Mouse (Mus musculus) heart, embryonic 15.5 days (tissue): ENCODE data around the gene Lrrc26. TPM values are rescaled to one million over a fixed set of nuclear protein-coding genes. Genes with fewer than 3 reads are reported as not detected.
A peak's percentile ranks its signal among the peaks of the same experiment; 100 is the strongest.
"Not testable (repeated sequence)": the region's sequence is repeated elsewhere in the genome, so short reads cannot be mapped to it uniquely, and the experiment has no call there.

Source experiments
- ATAC-seq: fragments of 200-750 bp; cut with Nextera tagmentation; replicated peaks from 2 replicates; pipeline ENCODE4 v1.8.0; 2017; ENCODE audit warnings: low read depth, moderate TSS enrichment; ENCODE audit not compliant: insufficient number of reproducible peaks, insufficient read depth, low FRiP score
- H3K27ac ChIP-seq: fragments of 300-500 bp; sonication (generic); 2 replicates; pipeline ENCODE4 v1.5.1; 2015; ENCODE audit warnings: mild to moderate bottlenecking, inconsistent platforms
- H3K27me3 ChIP-seq: fragments of 300-500 bp; sonication (generic); 2 replicates; pipeline ENCODE4 v1.6.1; 2015; ENCODE audit warnings: inconsistent platforms
- H3K36me3 ChIP-seq: fragments of 300-500 bp; sonication (generic); 2 replicates; pipeline ENCODE4 v1.6.1; 2015; ENCODE audit warnings: mild to moderate bottlenecking, inconsistent platforms
- H3K4me1 ChIP-seq: fragments of 300-500 bp; sonication (generic); replicated peaks from 2 replicates; pipeline ENCODE4 v1.6.1; 2015; ENCODE audit warnings: inconsistent platforms
- H3K4me2 ChIP-seq: fragments of 300-500 bp; sonication (generic); 2 replicates; pipeline ENCODE4 v1.6.1; 2015; ENCODE audit warnings: inconsistent platforms, mild to moderate bottlenecking, moderate library complexity
- H3K4me3 ChIP-seq: fragments of 300-500 bp; sonication (generic); 2 replicates; pipeline ENCODE4 v1.5.1; 2015; ENCODE audit warnings: mild to moderate bottlenecking, inconsistent platforms
- H3K9ac ChIP-seq: fragments of 300-500 bp; sonication (generic); 2 replicates; pipeline ENCODE4 v1.6.1; 2015; ENCODE audit warnings: mild to moderate bottlenecking, inconsistent platforms
- H3K9me3 ChIP-seq: fragments of 300-500 bp; sonication (generic); replicated peaks from 2 replicates; pipeline ENCODE4 v1.6.1; 2016; ENCODE audit warnings: inconsistent platforms
- WGBS: fragments of 180-500 bp; shearing (Covaris S2); methylation state at CpG from one replicate; pipeline ENCODE4 v1.1.7; 2015; ENCODE audit warnings: mixed read lengths; 5-methylcytosine and 5-hydroxymethylcytosine counted together
- polyA plus RNA-seq: library from polyadenylated mRNA; unstranded; fragments of >200 nt; fragmentation: Nextera tagmentation; extraction: Ambion mirVana; gene quantifications from 2 replicates; pipeline ENCODE4 v1.2.1, GENCODE M21; 2015

Lrrc26 gene
- polyA plus RNA-seq, 1 experiment from 2014 or later = 0.28 TPM

DNA sequence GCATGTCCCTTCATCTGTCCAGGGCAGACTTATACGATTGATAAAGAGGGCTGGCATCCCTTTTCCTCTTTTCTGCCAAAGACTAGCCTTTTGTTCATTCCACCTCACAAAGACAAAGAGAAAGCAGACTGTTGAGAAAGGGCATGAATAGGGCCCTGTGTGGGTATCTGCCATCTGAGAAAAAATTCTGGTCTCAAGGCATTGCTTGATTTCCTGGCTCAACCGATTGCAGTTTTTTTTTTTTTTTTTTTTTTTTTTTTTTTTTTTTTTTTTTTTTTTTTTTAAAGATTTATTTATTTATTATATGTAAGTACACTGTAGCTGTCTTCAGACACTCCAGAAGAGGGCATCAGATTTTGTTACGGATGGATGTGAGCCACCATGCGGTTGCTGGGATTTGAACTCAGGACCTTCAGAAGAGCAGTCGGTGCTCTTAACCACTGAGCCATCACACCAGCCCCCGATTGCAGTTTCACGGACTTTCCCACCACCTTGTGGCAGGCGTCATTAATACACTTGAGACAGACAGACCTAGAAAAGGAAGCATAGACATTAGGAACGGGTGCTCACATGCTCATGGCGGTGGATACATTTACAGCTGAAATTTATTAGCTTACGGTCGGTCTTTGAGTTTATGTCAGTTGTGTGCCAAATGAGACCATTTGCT lies 33.1 kb upstream of the Lrrc26 start:
- peaks cover 10% of the 10 kb centered on the region for H3K36me3 ChIP-seq
- not testable (repeated sequence) for H3K27ac ChIP-seq, H3K9me3 ChIP-seq, H3K27me3 ChIP-seq, ATAC-seq
- H3K4me1 ChIP-seq = peaks cover 16% of the 10 kb centered on the region
- H3K4me3 ChIP-seq = peak overlapping the region; percentile 81
- H3K9ac ChIP-seq = peak overlapping the region; percentile 81
- H3K4me2 ChIP-seq = peak overlapping the region; percentile 91
- WGBS = 56% methylated on average over 12 of the region's 12 CpGs

DNA sequence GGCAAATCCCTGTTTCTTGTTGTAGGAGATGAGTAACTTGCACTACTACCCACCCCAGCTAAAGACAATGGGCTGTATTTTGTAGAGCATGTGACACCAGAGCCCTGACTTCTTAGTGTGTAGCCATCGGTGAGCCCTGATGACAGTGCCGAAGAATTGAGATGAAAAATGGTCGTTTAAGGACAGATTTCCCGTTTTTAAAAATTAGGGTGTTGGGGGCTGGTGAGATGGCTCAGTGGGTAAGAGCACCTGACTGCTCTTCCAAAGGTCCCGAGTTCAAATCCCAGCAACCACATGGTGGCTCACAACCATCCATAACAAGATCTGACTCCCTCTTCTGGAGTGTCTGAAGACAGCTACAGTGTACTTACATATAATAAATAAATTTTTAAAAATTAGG lies 32.5 kb upstream of the Lrrc26 start:
- not testable (repeated sequence) for ATAC-seq, H3K9me3 ChIP-seq, H3K27ac ChIP-seq, H3K4me3 ChIP-seq, H3K4me2 ChIP-seq, H3K36me3 ChIP-seq, H3K9ac ChIP-seq, H3K27me3 ChIP-seq
- H3K4me1 ChIP-seq = peaks cover 20% of the 10 kb centered on the region
- WGBS = 86% methylated on average over 5 of the region's 5 CpGs

DNA sequence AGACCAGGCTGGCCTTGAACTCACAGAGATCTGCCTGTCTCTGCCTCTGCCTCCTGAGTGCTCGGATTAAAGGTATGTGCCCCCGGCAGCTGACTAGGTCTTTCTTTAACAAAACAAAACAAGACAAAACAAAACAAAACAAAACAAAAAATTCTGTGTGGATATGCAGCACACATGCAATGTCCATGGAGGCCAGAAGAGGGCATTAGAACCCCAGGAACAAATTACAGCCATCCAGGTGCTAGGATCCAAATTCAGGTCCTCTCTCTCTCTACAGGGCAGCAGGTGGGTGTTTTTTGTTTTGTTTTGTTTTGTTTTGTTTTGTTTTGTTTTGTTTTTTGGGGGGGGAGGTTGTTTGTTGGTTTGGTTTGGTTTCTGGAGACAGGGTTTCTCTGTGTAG lies 30.8 kb upstream of the Lrrc26 start:
- Histone ChIP-seq H3K4me1 (peaks cover 32% of the 10 kb centered on the region), H3K27ac (no peak overlapping the region), H3K9me3 (no peaks in the 10 kb centered on the region), H3K27me3 (peaks cover 8% of the 10 kb centered on the region), H3K4me3 (no peak overlapping the region), H3K4me2 (no peak overlapping the region), H3K9ac (no peak overlapping the region), H3K36me3 (no peaks in the 10 kb centered on the region)
- ATAC-seq = no peak
- 66% methylated on average over 2 of the region's 2 CpGs for WGBS

- ATAC-seq = no peak
- Histone ChIP-seq H3K4me2 (peak overlapping the region; percentile 100), H3K9me3 (no peaks in the 10 kb centered on the region), H3K36me3 (no peaks in the 10 kb centered on the region), H3K4me1 (peaks cover 42% of the 10 kb centered on the region), H3K4me3 (peak overlapping the region; percentile 91), H3K9ac (peak overlapping the region; percentile 37; the same call in 1 of the 2 replicates), H3K27me3 (peaks cover 15% of the 10 kb centered on the region), H3K27ac (peak overlapping the region; percentile 46)
- 41% methylated on average over 12 of the region's 12 CpGs for WGBS
These were observed 27.8 kb upstream of the Lrrc26 start for GRCm38 (mm10) chr2:25261870-25262269.

DNA sequence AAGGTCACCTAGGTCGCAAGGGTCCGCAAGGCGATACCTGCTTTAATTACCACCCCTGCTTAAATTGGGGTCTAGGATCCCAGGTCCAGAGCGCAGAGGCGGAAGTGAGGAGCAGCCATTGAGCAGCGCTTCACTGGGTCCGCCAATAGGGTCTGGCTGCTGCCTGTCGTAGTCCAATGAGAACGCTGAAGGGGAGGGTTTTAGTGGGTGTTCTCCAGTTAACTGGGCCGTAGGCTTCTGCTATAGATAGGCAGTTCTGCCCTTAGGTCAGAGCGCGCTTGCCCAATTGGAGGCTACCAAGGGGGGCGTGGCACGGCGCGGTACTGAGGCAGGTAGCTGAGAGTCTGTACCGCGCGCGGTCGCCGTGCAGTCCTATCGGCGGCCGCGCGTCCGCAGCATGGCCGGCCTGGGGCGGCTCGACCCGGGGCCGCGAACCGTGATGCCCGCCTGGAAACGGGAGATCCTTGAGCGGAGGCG lies 27.4 kb upstream of the Lrrc26 start, which contains the start of gene Tprn:
TSS of gene Tprn (plus strand) at position 328 of the 477 bp plus-strand sequence.
- Histone ChIP-seq H3K4me2 (peak within 1 kb of the TSS; percentile 100), H3K36me3 (no peaks in the 10 kb centered on the region), H3K27me3 (peaks cover 15% of the 10 kb centered on the region), H3K27ac (peak within 1 kb of the TSS; percentile 46), H3K9me3 (no peaks in the 10 kb centered on the region), H3K4me1 (peaks cover 46% of the 10 kb centered on the region), H3K4me3 (peak within 1 kb of the TSS; percentile 91), H3K9ac (peak within 1 kb of the TSS; percentile 67)
- ATAC-seq = peak; percentile 98
- WGBS = under 1% methylated on average over 39 of the region's 39 CpGs

- under 1% methylated on average over 82 of the region's 82 CpGs for WGBS
- Histone ChIP-seq H3K36me3 (no peaks in the 10 kb centered on the region), H3K4me3 (peak overlapping the region; percentile 91), H3K27me3 (peaks cover 15% of the 10 kb centered on the region), H3K9me3 (no peaks in the 10 kb centered on the region), H3K27ac (peak overlapping the region; percentile 44; the same call in 1 of the 2 replicates), H3K4me1 (peaks cover 50% of the 10 kb centered on the region), H3K4me2 (peak overlapping the region; percentile 100), H3K9ac (peak overlapping the region; percentile 67)
- ATAC-seq = peak; percentile 18
These were observed 26.7 kb upstream of the Lrrc26 start for GRCm38 (mm10) chr2:25262795-25263622.

GRCm38 (mm10) chr2:25263623-25264285 lies 26.0 kb upstream of the Lrrc26 start:
- no peaks in the 10 kb centered on the region for H3K9me3 ChIP-seq
- H3K4me2 ChIP-seq = peak overlapping the region; percentile 100
- H3K4me1 ChIP-seq = peaks cover 50% of the 10 kb centered on the region
- H3K9ac ChIP-seq = peak overlapping the region; percentile 67
- no peaks in the 10 kb centered on the region for H3K36me3 ChIP-seq
- ATAC-seq = no peak
- 20% methylated on average over 12 of the region's 12 CpGs for WGBS
- H3K27me3 ChIP-seq = peaks cover 15% of the 10 kb centered on the region
- no peak overlapping the region for H3K27ac ChIP-seq
- H3K4me3 ChIP-seq = peak overlapping the region; percentile 91

DNA sequence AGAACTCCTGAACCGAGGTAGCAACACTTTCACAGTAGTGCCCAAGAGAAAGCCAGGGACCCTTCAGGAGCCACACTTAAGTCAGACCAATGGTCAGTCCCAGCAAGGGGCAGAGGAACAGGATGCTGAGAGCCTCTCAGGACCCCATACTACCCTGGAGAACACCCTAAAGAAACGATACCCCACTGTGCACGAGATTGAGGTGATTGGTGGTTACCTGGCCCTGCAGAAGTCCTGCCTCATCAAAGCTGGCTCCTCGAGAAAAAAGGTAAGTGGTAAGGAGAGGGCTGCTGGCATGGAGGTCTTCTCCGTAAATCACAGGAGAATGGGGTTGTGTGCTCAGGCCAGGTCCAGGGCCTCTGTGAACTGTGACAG lies 25.4 kb upstream of the Lrrc26 start:
- peak overlapping the region; percentile 100 for H3K4me2 ChIP-seq
- peaks cover 1% of the 10 kb centered on the region; the same call in 1 of the 2 replicates for H3K36me3 ChIP-seq
- peak overlapping the region; percentile 67; the same call in 1 of the 2 replicates for H3K9ac ChIP-seq
- ATAC-seq = no peak
- WGBS = 75% methylated on average over 5 of the region's 5 CpGs
- no peak overlapping the region for H3K4me3 ChIP-seq
- H3K9me3 ChIP-seq = no peaks in the 10 kb centered on the region
- H3K27ac ChIP-seq = no peak overlapping the region
- H3K4me1 ChIP-seq = peaks cover 50% of the 10 kb centered on the region
- peaks cover 15% of the 10 kb centered on the region for H3K27me3 ChIP-seq

DNA sequence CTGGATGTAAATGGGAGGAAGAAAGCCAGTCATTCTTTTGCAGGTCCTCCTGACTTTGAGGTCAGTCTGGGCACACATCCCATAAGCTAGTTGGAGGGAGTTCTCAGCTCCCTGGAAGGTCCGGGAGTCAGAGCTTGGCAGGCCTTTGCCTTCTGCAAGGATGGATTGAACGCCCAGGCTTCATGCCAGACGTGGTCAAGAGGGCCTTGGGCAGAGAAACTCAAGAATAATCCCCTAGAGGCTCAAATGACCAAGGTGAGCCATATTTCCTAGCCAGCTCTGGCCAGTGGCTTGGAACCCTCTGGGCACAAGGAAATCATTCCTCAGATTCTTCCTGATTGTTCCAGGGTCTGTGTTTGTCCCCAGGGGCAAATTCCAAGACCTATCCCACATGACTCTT lies 24.9 kb upstream of the Lrrc26 start:
- no peak overlapping the region for H3K4me2 ChIP-seq
- H3K4me1 ChIP-seq = peaks cover 50% of the 10 kb centered on the region
- no peak overlapping the region for H3K27ac ChIP-seq
- no peaks in the 10 kb centered on the region for H3K9me3 ChIP-seq
- H3K36me3 ChIP-seq = peaks cover 7% of the 10 kb centered on the region; the same call in 1 of the 2 replicates
- H3K9ac ChIP-seq = no peak overlapping the region
- no peak for ATAC-seq
- 63% methylated on average over 3 of the region's 3 CpGs for WGBS
- H3K27me3 ChIP-seq = peaks cover 15% of the 10 kb centered on the region
- no peak overlapping the region for H3K4me3 ChIP-seq

- ATAC-seq = no peak
- H3K9me3 ChIP-seq = no peaks in the 10 kb centered on the region
- H3K4me2 ChIP-seq = peak overlapping the region; percentile 31
- H3K36me3 ChIP-seq = peaks cover 16% of the 10 kb centered on the region; the same call in 1 of the 2 replicates
- H3K4me3 ChIP-seq = no peak overlapping the region
- WGBS = 56% methylated on average over 6 of the region's 6 CpGs
- peaks cover 15% of the 10 kb centered on the region for H3K27me3 ChIP-seq
- no peak overlapping the region for H3K27ac ChIP-seq
- no peak overlapping the region for H3K9ac ChIP-seq
- peaks cover 55% of the 10 kb centered on the region for H3K4me1 ChIP-seq
These were observed 23.6 kb upstream of the Lrrc26 start for GRCm38 (mm10) chr2:25265897-25266656.
